Comparison of ENCODE assay signal across 9 mouse cellular contexts in genomic region chr9:120739953-120740524, GRCm38 (mm10).
DNase-seq lines count a peak whose midpoint lies in the region; ATAC-seq and TF ChIP-seq lines count a peak whose summit lies in the region.
"Had no signal": no experiment of that assay in that cellular context is flagged by ENCODE, and none has a peak within 500 bp of the region (broad histone marks: within the 10 kb centered on the region; RNA-seq: fewer than 3 reads in every experiment).

No protein-coding gene starts in this region.

- WGBS in heart, embryonic 12.5 days: 21% methylated on average over 6 of the region's 6 CpGs
- WGBS in forebrain, postnatal 0 days: 38% methylated on average over 6 of the region's 6 CpGs

- DNase-seq in heart, postnatal 36 days: no peak
- DNase-seq in forebrain, postnatal 0 days: no peak
- DNase-seq in spleen, adult 12 weeks (ENCODE audit: low spot score): no peak
- no peak for DNase-seq in right cerebral cortex, postnatal 36 days (ENCODE audit: low spot score in 2 of 2)
- no peak for DNase-seq in spleen, adult 18-20 months

- H3K4me2 ChIP-seq in heart, embryonic 12.5 days: peak overlapping the region; percentile 16; the same call in 1 of the 2 replicates
- no peak overlapping the region for H3K4me2 ChIP-seq in forebrain, postnatal 0 days (ENCODE audit: low read depth)

- peak overlapping the region; percentile 78 for H3K27ac ChIP-seq in heart, embryonic 12.5 days (ENCODE audit: poor library complexity, severe bottlenecking)
- H3K27ac ChIP-seq in ES-Bruce4 (ENCODE audit: insufficient read depth, low read length): no peak overlapping the region
- H3K27ac ChIP-seq in forebrain, postnatal 0 days (ENCODE audit: low read depth, low read length): peak overlapping the region; percentile 62

- no peaks in the 10 kb centered on the region for H3K36me3 ChIP-seq in heart, embryonic 12.5 days
- H3K36me3 ChIP-seq in ES-Bruce4 (ENCODE audit: control insufficient read depth, insufficient read depth, low read length, poor library complexity, severe bottlenecking): no peaks in the 10 kb centered on the region
- H3K36me3 ChIP-seq in forebrain, postnatal 0 days (ENCODE audit: insufficient read depth): no peaks in the 10 kb centered on the region

- no peak for TF ChIP-seq EP300 in ES-Bruce4 (IDR thresholded peaks at IDR 0.05; ENCODE audit: insufficient read depth, low read depth, low read length)

- no peak; the same call in 1 of the 2 replicates for ATAC-seq in heart, embryonic 12.5 days (ENCODE audit: insufficient number of reproducible peaks, low FRiP score)
- no peak for ATAC-seq in forebrain, postnatal 0 days
- peak; percentile 78 for ATAC-seq in megakaryocyte-erythroid progenitor cell, adult 5-6 weeks (replicated peaks; ENCODE audit: low FRiP score, low TSS enrichment, poor library complexity, severe bottlenecking)

- H3K9me3 ChIP-seq in heart, embryonic 12.5 days (replicated peaks): 0 out of 2 replicates have a peak, but pooled peaks cover 4% of the 10 kb centered on the region
- no peaks in the 10 kb centered on the region for H3K9me3 ChIP-seq in ES-Bruce4 (replicated peaks; ENCODE audit: control insufficient read depth, insufficient read depth, low read length, poor library complexity, severe bottlenecking)
- no peaks in the 10 kb centered on the region for H3K9me3 ChIP-seq in forebrain, postnatal 0 days (ENCODE audit: low read length)
- H3K9me3 ChIP-seq: megakaryocyte, embryonic 14.5 days had no signal

- no peak for TF ChIP-seq CTCF in ES-Bruce4 (IDR thresholded peaks at IDR 0.05; ENCODE audit: low read depth, low read length)
- TF ChIP-seq CTCF in forebrain, postnatal 0 days (IDR thresholded peaks at IDR 0.05; ENCODE audit: low read depth): no peak

- peaks cover 50% of the 10 kb centered on the region for H3K4me1 ChIP-seq in heart, embryonic 12.5 days (replicated peaks)
- peaks cover 3% of the 10 kb centered on the region for H3K4me1 ChIP-seq in ES-Bruce4 (ENCODE audit: control insufficient read depth, insufficient read depth, low read length)
- 0 out of 2 replicates have a peak, but pooled peaks cover 2% of the 10 kb centered on the region for H3K4me1 ChIP-seq in forebrain, postnatal 0 days (ENCODE audit: insufficient read depth)
- H3K4me1 ChIP-seq: megakaryocyte, embryonic 14.5 days had no signal

- 0 out of 2 replicates have a peak overlapping the region, but pooled peaks have one; percentile 19 for H3K9ac ChIP-seq in heart, embryonic 12.5 days
- peak overlapping the region; percentile 15; the same call in 1 of the 2 replicates for H3K9ac ChIP-seq in ES-Bruce4 (ENCODE audit: low read depth, poor library complexity, severe bottlenecking)
- H3K9ac ChIP-seq in forebrain, postnatal 0 days: no peak overlapping the region; the same call in 1 of the 2 replicates

- H3K27me3 ChIP-seq in heart, embryonic 12.5 days (replicated peaks): no peaks in the 10 kb centered on the region
- H3K27me3 ChIP-seq in ES-Bruce4 (ENCODE audit: control insufficient read depth, insufficient read depth, low read length, poor library complexity, severe bottlenecking): no peaks in the 10 kb centered on the region
- no peaks in the 10 kb centered on the region for H3K27me3 ChIP-seq in forebrain, postnatal 0 days (ENCODE audit: insufficient read depth, low read length)

- no peak for TF ChIP-seq POLR2A in ES-Bruce4 (IDR thresholded peaks at IDR 0.05; ENCODE audit: insufficient read depth, low read length)

- intact Hi-C loops in heart, postnatal 36 days (cut with DNase I): loop anchor here (2.0 to 10.0 kb wide), 3 partner anchors 49 to 192 kb away; no protein-coding TSS in a partner anchor

- no peak overlapping the region for H3K4me3 ChIP-seq in heart, embryonic 12.5 days
- no peak overlapping the region for H3K4me3 ChIP-seq in ES-Bruce4 (ENCODE audit: low read depth, low read length)
- H3K4me3 ChIP-seq in forebrain, postnatal 0 days (ENCODE audit: low read depth, low read length): no peak overlapping the region
- H3K4me3 ChIP-seq: megakaryocyte, embryonic 14.5 days had no signal
